Mouse (Mus musculus) layer of hippocampus, adult 9-11 months (tissue): Measurements from ENCODE around the gene Actn4.
"Not testable (repeated sequence)": the region's sequence is repeated elsewhere in the genome, so short reads cannot be mapped to it uniquely, and the experiment has no call there.

Experiments
- DNase-seq: peaks from one replicate; pipeline ENCODE4 v3.0.0; 2022

Actn4 gene

DNA sequence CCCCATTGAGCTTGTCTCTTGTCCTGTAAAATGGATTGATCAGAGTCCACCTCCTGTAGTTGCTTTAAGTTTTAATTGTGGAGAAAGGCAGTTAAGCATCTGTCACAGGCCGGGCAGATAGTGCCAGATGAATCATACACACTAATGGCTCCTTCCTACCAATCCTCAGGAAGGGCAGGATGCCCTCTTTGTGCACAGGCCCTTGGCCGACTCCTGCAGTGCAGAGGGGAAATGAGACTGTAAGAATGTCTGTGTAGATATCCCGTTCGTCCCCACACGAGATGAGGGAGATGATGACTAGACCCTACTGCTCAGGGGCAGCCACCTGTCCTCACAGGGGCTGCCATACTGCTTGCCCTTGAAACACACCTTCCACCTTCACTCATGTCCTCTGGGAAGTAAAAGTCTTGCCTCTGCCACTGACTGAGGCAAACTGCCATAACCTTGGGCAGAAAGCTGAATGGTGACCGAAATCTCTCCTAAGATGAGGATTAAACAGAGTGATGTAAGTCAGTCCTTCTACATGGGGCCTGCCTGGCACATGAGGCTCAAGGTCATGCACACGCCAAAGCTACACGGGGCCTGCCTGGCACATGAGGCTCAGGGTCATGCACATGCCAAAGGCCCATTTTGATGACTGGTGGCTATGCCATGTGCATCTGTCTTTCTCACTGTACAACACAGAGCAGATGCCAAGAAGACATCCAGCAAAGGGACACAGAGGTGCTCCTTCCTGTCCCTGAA is 40.2 kb downstream of the Actn4 start:
- DNase-seq, result no peak

DNA sequence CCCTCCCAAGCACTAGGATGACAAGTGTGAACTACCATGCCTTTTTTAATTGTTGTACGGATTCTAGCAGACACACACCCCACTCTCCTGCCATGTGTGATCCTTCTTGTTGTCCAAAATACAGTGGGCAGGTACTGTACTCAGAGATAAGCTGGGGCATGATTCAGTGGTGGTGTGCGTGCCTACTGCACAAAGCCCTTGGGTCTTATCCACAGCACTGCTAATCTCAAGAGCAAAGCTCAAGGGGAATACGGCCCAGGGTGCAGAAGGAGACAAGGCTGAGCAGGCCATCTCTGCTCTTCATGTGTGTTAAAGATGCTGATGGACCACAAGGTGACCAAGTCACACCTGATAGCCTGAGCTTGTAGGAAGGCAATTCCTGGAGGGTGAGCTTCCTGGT is 41.0 kb downstream of the Actn4 start:
- DNase-seq, result no peak

- DNase-seq, result no peak
Observed at GRCm38 (mm10) chr7:28919815-28920214, 42.3 kb downstream of the Actn4 start.

DNA sequence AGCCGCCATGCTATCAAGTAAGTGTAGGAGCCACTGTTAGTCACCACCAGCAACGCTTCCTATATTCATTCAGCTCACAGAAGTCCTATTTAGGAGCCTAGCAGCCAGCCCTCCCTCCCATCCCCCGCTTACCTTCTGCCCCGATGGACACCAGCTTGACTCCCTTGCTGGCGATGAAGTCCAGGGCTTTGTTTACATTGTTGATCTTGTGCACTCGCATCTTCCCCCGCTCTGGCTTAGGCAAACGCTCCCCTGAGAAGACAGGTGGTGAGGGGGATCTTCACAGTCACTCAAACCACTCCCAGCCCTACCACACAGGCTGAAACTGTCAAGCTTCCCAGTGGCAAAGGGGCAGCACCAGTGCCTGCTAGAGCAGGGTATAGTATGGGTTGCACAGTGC is 43.6 kb downstream of the Actn4 start:
- no peak for DNase-seq

DNA sequence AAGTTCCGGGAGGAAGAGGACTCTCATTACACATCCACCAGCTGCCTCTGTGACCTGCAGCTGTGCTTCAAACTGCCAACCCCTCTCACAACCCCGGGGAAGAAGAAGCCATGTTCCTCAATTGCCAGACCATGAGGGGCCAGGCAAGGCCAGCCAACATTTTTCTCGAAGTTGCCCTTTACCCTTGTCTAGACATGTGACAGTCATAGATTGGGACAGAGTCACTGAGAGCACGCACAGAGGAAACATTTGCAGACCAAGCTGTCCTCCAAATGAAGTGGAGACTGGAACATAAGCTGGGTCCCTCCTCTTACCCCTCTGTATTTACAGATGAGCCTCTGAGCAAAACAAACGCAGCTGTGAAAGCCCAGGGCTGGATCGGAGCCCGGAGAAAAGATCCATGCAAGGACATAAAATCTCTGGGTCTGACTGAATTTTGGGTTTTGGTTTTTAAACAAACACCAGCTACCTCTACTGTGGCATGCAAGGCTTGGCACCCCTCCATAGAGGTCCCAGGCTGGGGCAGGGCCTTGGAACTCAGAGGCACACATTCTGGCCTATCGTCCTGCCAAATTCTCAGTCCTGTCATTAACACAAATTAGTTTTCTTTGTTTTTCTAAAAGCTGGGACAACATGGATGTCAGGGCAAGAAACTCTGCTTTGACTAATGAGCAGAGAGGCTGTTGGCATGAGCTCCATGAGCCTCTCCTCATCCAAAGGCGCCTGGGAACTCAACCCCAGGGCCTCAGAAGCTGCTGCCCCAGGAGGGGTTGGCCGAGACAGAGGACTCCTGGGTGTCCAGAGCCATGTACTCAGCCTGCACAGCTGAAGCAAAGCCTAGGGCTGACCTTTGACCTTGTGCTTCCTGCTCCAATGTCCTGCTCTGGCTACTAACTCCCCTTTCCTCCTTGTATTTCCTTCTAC is 44.4 kb downstream of the Actn4 start:
- peak; percentile 77 for DNase-seq

GRCm38 (mm10) chr7:28916491-28916890 is 45.6 kb downstream of the Actn4 start:
- no peak for DNase-seq

DNA sequence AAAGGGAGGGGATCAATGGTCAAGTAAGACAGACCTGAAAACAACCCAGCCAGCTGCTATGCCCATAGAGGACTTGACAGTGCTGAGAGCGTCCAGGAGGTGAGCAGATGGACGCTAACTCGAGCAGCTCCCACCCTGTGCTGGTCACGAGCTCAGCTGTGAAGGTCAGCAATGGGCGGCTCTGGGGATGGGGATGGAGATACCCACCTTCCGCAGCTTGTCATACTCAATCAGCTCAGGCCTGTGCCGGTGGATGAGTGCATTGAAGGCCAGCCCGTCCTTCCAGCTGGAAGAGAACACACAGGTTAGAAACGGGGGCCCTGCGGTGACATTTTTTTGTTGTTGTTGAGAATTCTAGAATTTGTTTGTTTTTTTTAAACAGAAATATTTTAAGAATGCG is 49.0 kb downstream of the Actn4 start:
- DNase-seq, result no peak

DNA sequence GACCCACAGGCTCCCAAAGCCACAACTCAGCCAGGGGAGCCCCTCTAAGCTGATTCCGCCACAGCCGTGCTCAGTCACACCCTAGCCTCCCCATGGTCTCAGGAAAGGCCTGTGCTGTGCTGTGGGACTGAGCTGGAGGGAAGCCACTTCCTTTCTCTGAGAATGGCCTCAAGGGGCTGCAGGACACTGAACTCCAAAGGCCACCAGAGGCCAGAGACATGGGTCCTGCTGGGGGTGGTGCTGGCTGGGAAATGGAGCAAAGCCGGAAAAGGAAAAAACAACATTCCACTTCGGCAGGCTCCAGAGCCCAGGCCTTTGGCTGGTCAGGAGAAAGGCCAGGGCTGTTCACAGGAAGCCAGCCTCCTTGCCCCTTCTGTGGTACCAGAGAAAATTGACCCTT is 50.5 kb downstream of the Actn4 start:
- DNase-seq, result no peak

DNA sequence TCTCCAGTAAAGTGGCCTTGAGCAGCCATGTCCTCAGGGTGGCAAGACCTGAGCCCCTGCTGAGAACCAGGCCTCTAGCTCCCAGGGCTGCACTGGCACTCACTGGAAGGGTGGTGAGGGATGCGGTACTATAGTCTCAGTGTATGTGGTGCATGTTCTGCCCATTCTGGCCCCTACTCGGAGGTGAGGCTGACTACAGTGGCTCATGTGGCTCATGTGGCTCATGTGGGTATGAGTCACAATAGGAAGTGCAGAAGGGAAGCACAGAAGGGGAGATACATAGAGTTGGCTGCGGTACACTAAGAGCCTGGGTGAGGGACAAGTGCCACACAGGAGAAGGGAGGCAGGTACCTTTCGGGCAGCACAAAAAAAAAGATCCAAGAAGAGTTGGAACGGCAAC is 54.9 kb downstream of the Actn4 start:
- DNase-seq, result no peak

DNA sequence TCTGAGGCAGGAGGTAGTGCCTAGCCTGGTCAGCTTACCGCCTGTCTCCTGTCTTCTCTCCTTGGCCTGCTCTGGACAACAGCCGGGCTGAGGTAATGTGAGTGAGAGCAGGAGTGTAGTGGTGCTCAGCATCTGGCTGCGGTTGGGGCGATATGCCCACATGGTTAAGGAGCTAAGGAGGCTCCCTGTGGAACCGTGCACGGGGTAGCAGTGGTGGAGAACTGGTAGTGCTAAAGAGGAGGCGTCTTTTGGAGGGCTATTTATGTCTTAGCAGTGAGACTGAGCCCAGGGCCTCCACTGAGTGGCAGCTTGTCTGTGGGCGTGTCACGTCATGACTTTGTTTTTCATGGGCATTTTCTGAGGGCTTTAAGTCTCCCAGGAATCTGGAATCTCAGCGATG is 58.4 kb downstream of the Actn4 start:
- DNase-seq, result peak; percentile 85

DNA sequence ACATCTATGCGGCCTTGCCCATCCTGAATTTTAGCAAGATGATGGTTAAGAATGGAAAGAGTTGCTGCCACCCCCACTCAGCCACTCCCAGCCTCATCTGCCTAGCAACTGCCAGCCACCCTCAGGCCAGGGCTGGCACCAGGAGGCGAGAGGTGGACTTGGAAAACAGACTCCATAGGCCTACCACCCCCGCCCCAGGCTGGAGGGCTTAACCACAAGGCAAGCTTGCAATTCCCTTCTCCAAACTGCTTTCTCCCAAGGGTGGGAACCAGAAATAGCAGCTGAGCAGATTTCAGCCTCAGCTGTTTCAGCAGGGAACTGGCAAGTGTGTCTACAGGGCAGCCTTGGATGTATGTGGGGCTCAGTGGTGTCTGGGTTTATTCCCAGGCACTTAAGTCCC is 59.3 kb downstream of the Actn4 start:
- DNase-seq, result peak; percentile 82

DNA sequence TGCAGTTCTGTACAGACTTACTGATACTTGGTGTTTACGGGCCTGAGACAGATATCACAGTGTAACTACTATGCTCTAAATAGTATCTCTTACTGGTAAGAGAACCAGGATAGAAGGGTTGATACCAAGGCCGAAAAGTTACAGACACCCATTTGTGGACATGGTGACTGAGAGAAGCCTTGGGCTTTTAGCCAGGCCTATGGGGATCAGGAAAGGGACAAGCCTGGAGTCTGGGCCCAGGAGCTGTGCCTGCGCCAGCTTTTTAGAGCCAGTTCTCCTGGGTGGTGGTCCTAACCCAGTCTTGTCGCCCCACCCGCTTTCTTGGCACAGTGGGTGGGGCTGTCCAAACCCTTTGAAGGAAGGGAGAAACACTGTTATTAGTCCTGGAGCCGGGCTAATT is 60.0 kb downstream of the Actn4 start:
- DNase-seq, result no peak

DNA sequence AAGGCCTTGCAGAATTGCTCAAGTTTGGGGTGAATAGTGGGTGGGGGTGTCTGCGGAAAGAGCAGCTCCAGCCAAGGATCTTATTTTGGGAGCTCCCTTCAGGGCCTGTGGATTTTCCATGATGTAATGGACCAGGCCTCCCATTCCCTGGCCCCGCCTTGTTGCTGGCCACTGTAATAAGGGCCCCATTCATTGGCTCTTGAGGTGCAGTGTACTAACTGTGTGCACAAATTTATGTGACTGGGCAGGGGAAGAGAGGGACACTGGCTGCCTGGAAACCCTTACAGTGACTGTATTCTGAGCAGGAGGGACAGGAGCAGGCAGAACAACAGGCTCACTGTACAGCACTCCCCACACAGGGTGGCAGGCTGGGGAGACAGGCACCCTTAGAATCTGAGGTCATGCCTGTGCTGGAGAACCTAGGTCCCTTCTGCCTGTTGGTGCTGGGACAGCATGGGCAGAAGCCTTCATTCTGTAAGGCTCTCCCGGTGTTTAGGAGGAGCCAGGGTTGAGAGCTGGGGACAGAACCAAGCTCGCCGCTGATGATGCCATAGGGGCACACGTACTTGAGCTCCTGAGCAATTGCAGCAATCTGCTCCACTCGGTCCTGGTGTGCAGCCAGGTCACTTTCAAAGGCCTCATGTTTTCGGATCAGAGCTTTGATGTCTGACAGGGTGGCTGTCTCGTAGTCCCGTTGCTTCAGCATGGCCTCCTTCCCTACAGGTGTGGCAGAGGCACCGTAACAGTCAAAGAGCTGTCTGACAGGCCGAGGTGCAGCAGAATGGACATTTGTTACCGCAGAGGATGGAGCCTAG is 60.6 kb downstream of the Actn4 start:
- DNase-seq, result peak; percentile 86

- DNase-seq, result no peak
Observed at GRCm38 (mm10) chr7:28899972-28900371, 62.2 kb downstream of the Actn4 start.

GRCm38 (mm10) chr7:28897661-28898060 is 64.5 kb downstream of the Actn4 start:
- no peak for DNase-seq

DNA sequence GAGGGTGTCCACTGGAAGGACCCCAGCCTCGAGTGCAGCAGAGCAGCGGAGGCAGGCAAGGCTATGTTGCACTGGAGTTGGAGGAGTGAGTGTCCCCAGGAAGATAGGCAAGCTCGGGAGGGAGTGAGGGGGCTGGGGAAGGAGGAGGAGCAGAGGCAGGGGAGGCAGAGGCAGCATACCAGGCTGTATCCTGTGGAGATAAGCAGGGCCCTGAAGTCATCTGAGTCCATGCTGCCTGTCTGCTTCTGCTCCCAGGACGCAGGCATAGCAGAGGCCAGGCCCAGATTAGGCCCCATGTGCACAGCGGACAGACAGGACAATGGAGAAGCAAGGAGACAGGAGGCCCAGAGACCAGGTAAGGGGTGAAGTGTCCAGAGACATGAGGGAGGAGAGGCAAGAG is 67.2 kb downstream of the Actn4 start:
- no peak for DNase-seq

DNA sequence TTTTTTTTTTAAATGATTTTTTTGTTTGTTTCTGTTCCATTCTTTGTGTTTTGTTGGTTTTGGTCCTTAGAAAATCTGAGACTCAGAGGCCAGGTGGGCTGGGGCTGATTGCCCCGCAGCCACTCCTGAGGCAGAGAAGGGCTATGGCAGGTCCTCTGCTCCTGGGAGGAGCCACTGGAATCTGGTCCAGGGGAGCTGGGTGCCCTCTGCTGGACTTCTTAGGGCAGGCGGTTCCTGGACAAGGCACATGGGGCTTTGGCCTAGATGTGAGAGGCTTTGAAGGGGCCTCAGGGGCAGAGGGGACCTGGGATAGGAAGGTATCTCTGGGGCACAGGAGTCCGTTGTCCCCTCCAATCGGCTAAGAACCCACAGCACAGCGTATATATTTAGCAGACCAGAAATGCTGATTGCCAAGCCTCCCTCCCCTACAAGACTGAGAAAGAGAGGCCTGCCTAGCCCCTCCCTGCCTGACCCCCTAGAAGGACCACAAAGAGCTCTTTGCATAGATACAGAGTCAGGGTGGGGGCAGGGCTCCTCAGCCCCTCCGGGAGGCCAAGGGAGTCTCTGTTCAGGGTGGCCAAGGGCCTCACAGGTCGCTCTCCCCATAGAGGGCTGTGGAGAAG is 68.4 kb downstream of the Actn4 start:
- no peak for DNase-seq

DNA sequence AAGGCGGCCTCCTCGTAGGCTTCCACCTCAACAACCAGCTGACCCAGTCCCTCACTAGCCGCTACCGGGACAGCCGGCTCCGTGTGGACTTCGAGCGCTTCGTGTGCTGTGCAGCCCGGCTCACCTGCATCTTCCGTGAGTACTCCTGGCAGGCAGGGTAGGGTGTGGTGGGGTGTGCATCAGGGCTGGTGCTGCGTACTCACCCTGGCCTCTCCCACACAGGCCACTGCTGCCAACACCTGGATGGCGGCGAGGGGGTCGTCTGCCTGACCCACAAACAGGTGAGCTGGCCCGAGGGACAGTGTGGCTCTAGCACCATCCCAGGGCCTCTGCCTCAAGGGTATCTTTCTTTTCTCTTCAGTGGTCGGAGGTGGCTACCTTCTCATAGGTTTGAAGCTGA is 69.5 kb downstream of the Actn4 start:
- no peak for DNase-seq

DNA sequence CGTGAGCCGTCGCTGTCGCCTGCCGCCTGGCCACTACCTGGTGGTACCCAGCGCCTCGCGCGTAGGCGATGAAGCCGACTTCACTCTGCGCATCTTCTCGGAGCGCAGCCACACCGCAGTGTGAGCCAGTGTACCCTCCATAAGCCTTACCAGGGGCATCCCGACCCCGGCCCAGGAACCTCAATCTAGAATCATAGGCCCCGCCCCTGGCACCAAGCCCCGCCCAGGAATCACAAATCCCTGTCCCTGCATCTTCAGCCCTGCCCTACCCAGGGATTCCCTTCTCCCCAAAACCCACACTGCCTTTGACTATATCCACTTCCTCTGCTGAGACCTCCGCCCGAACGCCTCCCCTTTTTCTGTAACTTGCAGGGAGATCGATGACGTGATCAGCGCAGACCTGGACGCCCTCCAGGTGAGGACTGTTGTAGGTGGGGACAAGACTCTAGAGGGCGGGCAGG is 73.4 kb downstream of the Actn4 start:
- DNase-seq, result no peak

DNA sequence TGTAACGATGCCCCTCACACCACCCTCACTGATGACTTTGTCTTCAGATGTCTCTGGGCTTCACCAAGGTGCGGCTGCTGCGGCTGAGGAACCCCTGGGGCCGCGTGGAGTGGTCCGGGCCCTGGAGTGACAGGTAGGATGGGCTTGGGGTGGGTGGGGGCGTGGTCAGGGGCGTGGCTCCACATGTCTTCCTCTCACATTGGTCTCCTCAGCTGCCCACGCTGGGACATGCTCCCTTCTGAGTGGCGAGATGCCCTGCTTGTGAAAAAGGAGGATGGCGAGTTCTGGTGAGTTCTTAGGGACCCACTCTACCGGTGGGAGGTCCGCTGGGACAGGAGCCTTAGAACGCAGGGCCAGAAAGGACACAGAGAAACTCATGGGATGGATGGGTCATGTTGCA is 75.7 kb downstream of the Actn4 start:
- no peak for DNase-seq

DNA sequence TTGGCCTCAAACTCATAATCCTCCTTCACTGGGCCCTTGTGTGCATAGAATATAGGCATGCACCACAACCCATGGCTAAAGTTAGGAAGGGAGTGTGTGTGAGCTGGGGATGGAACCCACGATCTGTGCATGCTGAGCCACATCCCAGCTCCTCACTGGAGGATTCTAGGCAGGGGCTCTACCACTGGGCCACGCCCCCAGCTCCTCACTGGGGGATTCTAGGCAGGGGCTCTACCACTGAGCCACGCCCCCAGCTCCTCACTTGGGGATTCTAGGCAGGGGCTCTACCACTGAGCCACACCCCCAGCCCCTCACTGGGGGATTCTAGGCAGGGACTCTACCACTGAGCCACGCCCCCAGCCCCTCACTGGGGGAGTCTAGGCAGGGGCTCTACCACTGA is 78.4 kb downstream of the Actn4 start:
- not testable (repeated sequence) for DNase-seq

GRCm38 (mm10) chr7:28883039-28883438 is 79.1 kb downstream of the Actn4 start:
- no peak for DNase-seq

GRCm38 (mm10) chr7:28881199-28881598 is 80.9 kb downstream of the Actn4 start, which contains the start of gene Capn12:
Capn12 (plus strand) TSS chr7:28881422.
- no peak for DNase-seq
